Mouse (Mus musculus) spleen, adult 18-20 months (tissue): ENCODE results near the gene Siae.

Source experiments
- DNase-seq, 2 experiments: peaks; one replicate each; pipeline ENCODE4 v3.0.0; 2022; ENCODE audit warnings: mixed read lengths in 2 of 2

Gene Siae

GRCm38 (mm10) chr9:37540701-37541575, 14.6 kb upstream of the Siae start:
- DNase-seq = no peak

- DNase-seq = no peak
These were observed 13.5 kb upstream of the Siae start for GRCm38 (mm10) chr9:37541851-37542642.

GRCm38 (mm10) chr9:37543869-37544440, 11.5 kb upstream of the Siae start:
- no peak for DNase-seq

GRCm38 (mm10) chr9:37544447-37545165, 10.9 kb upstream of the Siae start:
- peak in 1 of 2 experiments; percentile 56 for DNase-seq

GRCm38 (mm10) chr9:37545166-37545610, 10.3 kb upstream of the Siae start:
- no peak for DNase-seq

GRCm38 (mm10) chr9:37545847-37546452, 9.5 kb upstream of the Siae start:
- DNase-seq = no peak

GRCm38 (mm10) chr9:37546889-37547288, 8.6 kb upstream of the Siae start:
- no peak for DNase-seq

GRCm38 (mm10) chr9:37550435-37550834, 5.1 kb upstream of the Siae start:
- DNase-seq = no peak

- DNase-seq = no peak
These were observed 3.6 kb upstream of the Siae start for GRCm38 (mm10) chr9:37551751-37552531.

- DNase-seq = peak in 1 of 2 experiments; percentile 46
These were observed 2.8 kb upstream of the Siae start, which contains the start of gene Nrgn for GRCm38 (mm10) chr9:37552536-37553293. Gene Nrgn (minus strand): TSS chr9:37552904.

GRCm38 (mm10) chr9:37554279-37554678, 1.2 kb upstream of the Siae start:
- no peak for DNase-seq

GRCm38 (mm10) chr9:37556366-37556765, 868 bp downstream of the Siae start:
- no peak for DNase-seq

GRCm38 (mm10) chr9:37560617-37561016, 5.1 kb downstream of the Siae start:
- DNase-seq = no peak

GRCm38 (mm10) chr9:37563805-37564204, 8.3 kb downstream of the Siae start:
- DNase-seq = no peak

- no peak for DNase-seq
These were observed 11.5 kb downstream of the Siae start for GRCm38 (mm10) chr9:37567019-37567418.

GRCm38 (mm10) chr9:37567454-37567853, 12.0 kb downstream of the Siae start:
- DNase-seq = no peak

- DNase-seq = peak; percentile 15 to 16
These were observed 12.6 kb downstream of the Siae start for GRCm38 (mm10) chr9:37567892-37568604.

- no peak for DNase-seq
These were observed 13.2 kb downstream of the Siae start for GRCm38 (mm10) chr9:37568605-37569214.

GRCm38 (mm10) chr9:37569231-37569835, 13.8 kb downstream of the Siae start:
- no peak for DNase-seq
